Mouse (Mus musculus): ENCODE data around the gene Cbr2. TPM values are rescaled to one million over a fixed set of nuclear protein-coding genes. Genes with fewer than 3 reads are reported as not detected.

The Cbr2 gene
- polyA plus RNA-seq, 1 experiment from 2014 or later = 2.6 TPM

- 93% methylated on average over 5 of the region's 5 CpGs for WGBS
- Histone ChIP-seq H3K27ac (replicated peaks) (no peak overlapping the region), H3K36me3 (replicated peaks) (peaks cover 96% of the 10 kb centered on the region), H3K27me3 (replicated peaks; ENCODE audit: low read depth, poor library complexity, severe bottlenecking) (no peaks in the 10 kb centered on the region), H3K9me3 (no peaks in the 10 kb centered on the region), H3K4me3 (no peak overlapping the region), H3K4me1 (0 out of 2 replicates have a peak, but pooled peaks cover 3% of the 10 kb centered on the region)
- no peak for DNase-seq (ENCODE audit: low spot score)
Measured at GRCm38 (mm10) chr11:120682683-120683082, 49.2 kb downstream of the Cbr2 start.

DNA sequence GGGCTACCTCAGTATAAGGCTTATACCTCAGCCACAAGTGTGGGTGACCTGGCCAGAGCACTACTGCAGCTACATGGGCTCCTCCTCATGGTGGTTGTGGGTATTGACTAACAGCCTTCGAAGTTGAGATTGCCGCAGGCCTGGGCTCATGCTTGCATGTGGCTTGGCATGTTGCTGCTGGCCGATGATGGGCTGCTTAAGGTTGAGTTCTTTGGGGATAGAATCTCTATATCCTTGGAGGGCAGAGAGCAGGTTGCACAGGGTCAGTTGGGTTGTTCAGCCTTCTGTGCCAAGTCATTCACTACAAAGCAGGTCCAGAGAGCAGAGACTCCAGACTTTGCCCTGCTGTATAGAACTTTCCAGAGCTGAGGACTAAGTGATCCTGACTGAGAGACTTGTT lies 52.0 kb downstream of the Cbr2 start:
- no peak overlapping the region for H3K27ac ChIP-seq (replicated peaks)
- H3K36me3 ChIP-seq (replicated peaks) = peaks cover 94% of the 10 kb centered on the region
- H3K4me3 ChIP-seq = no peak overlapping the region
- H3K9me3 ChIP-seq = no peaks in the 10 kb centered on the region
- H3K4me1 ChIP-seq = peaks cover 5% of the 10 kb centered on the region; the same call in 1 of the 2 replicates
- H3K27me3 ChIP-seq (replicated peaks; ENCODE audit: low read depth, poor library complexity, severe bottlenecking) = no peaks in the 10 kb centered on the region
- no peak for DNase-seq (ENCODE audit: low spot score)
- 87% methylated on average over 3 of the region's 3 CpGs for WGBS

Other genes with a start within 250 kb of the Cbr2 start
- 206 and 216 TPM in 2 replicates for gene Mrpl12, start 247.5 kb downstream of the Cbr2 start, polyA plus RNA-seq (2016; fragmentation: Nextera tagmentation; extraction: Ambion mirVana)
- gene Slc25a10, start 240.3 kb downstream of the Cbr2 start, polyA plus RNA-seq (2016; fragmentation: Nextera tagmentation; extraction: Ambion mirVana) = 68.6 and 69.4 TPM in 2 replicates
- 0.33 and 0.62 TPM in 2 replicates for gene Gcgr, start 201.4 kb downstream of the Cbr2 start, polyA plus RNA-seq (2016; fragmentation: Nextera tagmentation; extraction: Ambion mirVana)
- 201 and 221 TPM in 2 replicates for gene Mcrip1, start 182.4 kb downstream of the Cbr2 start, polyA plus RNA-seq (2016; fragmentation: Nextera tagmentation; extraction: Ambion mirVana)
- gene Ppp1r27, start 181.0 kb downstream of the Cbr2 start, polyA plus RNA-seq (2016; fragmentation: Nextera tagmentation; extraction: Ambion mirVana) = not detected in 2 replicates
- 556 and 565 TPM in 2 replicates for gene P4hb, start 158.9 kb downstream of the Cbr2 start, polyA plus RNA-seq (2016; fragmentation: Nextera tagmentation; extraction: Ambion mirVana)
- gene Arhgdia, start 150.5 kb downstream of the Cbr2 start, polyA plus RNA-seq (2016; fragmentation: Nextera tagmentation; extraction: Ambion mirVana) = 735 and 777 TPM in 2 replicates
- gene Alyref, start 133.7 kb downstream of the Cbr2 start, polyA plus RNA-seq (2016; fragmentation: Nextera tagmentation; extraction: Ambion mirVana) = 620 and 640 TPM in 2 replicates
- gene Anapc11, start 133.7 kb downstream of the Cbr2 start, polyA plus RNA-seq (2016; fragmentation: Nextera tagmentation; extraction: Ambion mirVana) = 192 and 198 TPM in 2 replicates
- gene Npb, start 123.6 kb downstream of the Cbr2 start, polyA plus RNA-seq (2016; fragmentation: Nextera tagmentation; extraction: Ambion mirVana) = not detected in 2 replicates
- 142 and 145 TPM in 2 replicates for gene Pcyt2, start 114.2 kb downstream of the Cbr2 start, polyA plus RNA-seq (2016; fragmentation: Nextera tagmentation; extraction: Ambion mirVana)
- 27.7 and 29.5 TPM in 2 replicates for gene Sirt7, start 106.9 kb downstream of the Cbr2 start, polyA plus RNA-seq (2016; fragmentation: Nextera tagmentation; extraction: Ambion mirVana)
- 24.2 and 25.1 TPM in 2 replicates for gene Mafg, start 98.5 kb downstream of the Cbr2 start, polyA plus RNA-seq (2016; fragmentation: Nextera tagmentation; extraction: Ambion mirVana)
- gene Pycr1, start 88.3 kb downstream of the Cbr2 start, polyA plus RNA-seq (2016; fragmentation: Nextera tagmentation; extraction: Ambion mirVana) = 32.7 and 33.7 TPM in 2 replicates
- gene Myadml2, start 84.0 kb downstream of the Cbr2 start, polyA plus RNA-seq (2016; fragmentation: Nextera tagmentation; extraction: Ambion mirVana) = not detected in 2 replicates
- 4.4 and 4.8 TPM in 2 replicates for gene Notum, start 70.9 kb downstream of the Cbr2 start, polyA plus RNA-seq (2016; fragmentation: Nextera tagmentation; extraction: Ambion mirVana)
- 151 and 155 TPM in 2 replicates for gene Aspscr1, start 59.1 kb downstream of the Cbr2 start, polyA plus RNA-seq (2016; fragmentation: Nextera tagmentation; extraction: Ambion mirVana)
- gene Cenpx, start 18.4 kb downstream of the Cbr2 start, polyA plus RNA-seq (2016; fragmentation: Nextera tagmentation; extraction: Ambion mirVana) = 119 and 124 TPM in 2 replicates
- gene Lrrc45, start 18.2 kb downstream of the Cbr2 start, polyA plus RNA-seq (2016; fragmentation: Nextera tagmentation; extraction: Ambion mirVana) = 56.8 and 58.9 TPM in 2 replicates
- 27.2 and 31.2 TPM in 2 replicates for gene Rac3, start 10.6 kb downstream of the Cbr2 start, polyA plus RNA-seq (2016; fragmentation: Nextera tagmentation; extraction: Ambion mirVana)
- 12.8 and 16.0 TPM in 2 replicates for gene Dcxr, start 4.8 kb downstream of the Cbr2 start, polyA plus RNA-seq (2016; fragmentation: Nextera tagmentation; extraction: Ambion mirVana)
- 10.5 and 11.6 TPM in 2 replicates for gene Hmga1b, start 30.7 kb upstream of the Cbr2 start, polyA plus RNA-seq (2016; fragmentation: Nextera tagmentation; extraction: Ambion mirVana)
- 40.0 and 42.1 TPM in 2 replicates for gene Rfng, start 52.1 kb upstream of the Cbr2 start, polyA plus RNA-seq (2016; fragmentation: Nextera tagmentation; extraction: Ambion mirVana)
- gene Gps1, start 52.2 kb upstream of the Cbr2 start, polyA plus RNA-seq (2016; fragmentation: Nextera tagmentation; extraction: Ambion mirVana) = 265 and 272 TPM in 2 replicates
- 96.6 and 101 TPM in 2 replicates for gene Dus1l, start 64.3 kb upstream of the Cbr2 start, polyA plus RNA-seq (2016; fragmentation: Nextera tagmentation; extraction: Ambion mirVana)
- gene Fasn, start 92.4 kb upstream of the Cbr2 start, polyA plus RNA-seq (2016; fragmentation: Nextera tagmentation; extraction: Ambion mirVana) = 121 and 132 TPM in 2 replicates
- 6.5 and 6.8 TPM in 2 replicates for gene Ccdc57, start 200.8 kb upstream of the Cbr2 start, polyA plus RNA-seq (2016; fragmentation: Nextera tagmentation; extraction: Ambion mirVana)
- gene Slc16a3, start 216.4 kb upstream of the Cbr2 start, polyA plus RNA-seq (2016; fragmentation: Nextera tagmentation; extraction: Ambion mirVana) = 131 and 182 TPM in 2 replicates

All from embryonic facial prominence, embryonic 10.5 days (tissue).